ENCODE assay signal across 19 mouse cellular contexts in genomic region chr6:26976613-26977012, GRCm38 (mm10).
DNase-seq lines count a peak whose midpoint lies in the region; ATAC-seq lines count a peak whose summit lies in the region.
"Had no signal": no experiment of that assay in that cellular context is flagged by ENCODE, and none has a peak within 500 bp of the region (broad histone marks: within the 10 kb centered on the region; RNA-seq: fewer than 3 reads in every experiment).

No protein-coding gene starts in this region.

- 33% methylated on average over 3 of the region's 3 CpGs for WGBS in forebrain, embryonic 15.5 days
- WGBS in forebrain, embryonic 11.5 days: 82% methylated on average over 3 of the region's 3 CpGs
- 67% methylated on average over 3 of the region's 3 CpGs for WGBS in midbrain, embryonic 14.5 days
- 89% methylated on average over 3 of the region's 3 CpGs for WGBS in midbrain, embryonic 10.5 days

- ATAC-seq in forebrain, embryonic 15.5 days (replicated peaks): peak; percentile 78
- no peak for ATAC-seq in forebrain, embryonic 11.5 days (replicated peaks; ENCODE audit: low FRiP score)
- ATAC-seq in midbrain, embryonic 14.5 days (ENCODE audit: low FRiP score, low TSS enrichment): no peak
- 0 out of 2 replicates have a peak, but pooled peaks have one; percentile 52 for ATAC-seq in megakaryocyte-erythroid progenitor cell, adult 5-6 weeks (replicated peaks; ENCODE audit: low FRiP score, low TSS enrichment, poor library complexity, severe bottlenecking)

- no peak overlapping the region for H3K27ac ChIP-seq in forebrain, embryonic 15.5 days (replicated peaks)
- no peak overlapping the region for H3K27ac ChIP-seq in forebrain, embryonic 11.5 days (ENCODE audit: low read depth, low read length)
- no peak overlapping the region for H3K27ac ChIP-seq in midbrain, embryonic 14.5 days (replicated peaks; ENCODE audit: low read depth, low read length)
- H3K27ac ChIP-seq in midbrain, embryonic 10.5 days (replicated peaks): no peak overlapping the region
- H3K27ac ChIP-seq: limb, embryonic 15.5 days; liver, embryonic 15.5 days had no signal

- no peak overlapping the region for H3K4me2 ChIP-seq in forebrain, embryonic 15.5 days (replicated peaks)
- no peak overlapping the region for H3K4me2 ChIP-seq in forebrain, embryonic 11.5 days (ENCODE audit: low read depth, low read length, severe bottlenecking)
- H3K4me2 ChIP-seq in midbrain, embryonic 14.5 days (ENCODE audit: low read length): no peak overlapping the region
- H3K4me2 ChIP-seq: heart, embryonic 12.5 days; limb, embryonic 15.5 days; liver, embryonic 15.5 days had no signal

- 0 out of 2 replicates have a peak, but pooled peaks cover 3% of the 10 kb centered on the region for H3K4me1 ChIP-seq in forebrain, embryonic 15.5 days
- H3K4me1 ChIP-seq in forebrain, embryonic 11.5 days (replicated peaks; ENCODE audit: control insufficient read depth, insufficient read depth, low read length): no peaks in the 10 kb centered on the region
- H3K4me1 ChIP-seq in midbrain, embryonic 14.5 days (ENCODE audit: control insufficient read depth, insufficient read depth, low read length): no peaks in the 10 kb centered on the region
- H3K4me1 ChIP-seq in midbrain, embryonic 10.5 days: no peaks in the 10 kb centered on the region
- H3K4me1 ChIP-seq: heart, embryonic 12.5 days; limb, embryonic 15.5 days; liver, embryonic 15.5 days had no signal

- H3K4me3 ChIP-seq in forebrain, embryonic 15.5 days: no peak overlapping the region
- no peak overlapping the region for H3K4me3 ChIP-seq in forebrain, embryonic 11.5 days (ENCODE audit: low read depth, low read length)
- no peak overlapping the region for H3K4me3 ChIP-seq in midbrain, embryonic 14.5 days (replicated peaks; ENCODE audit: low read depth, low read length)
- H3K4me3 ChIP-seq in midbrain, embryonic 10.5 days: no peak overlapping the region
- H3K4me3 ChIP-seq: heart, embryonic 12.5 days; limb, embryonic 15.5 days; liver, embryonic 15.5 days had no signal

- H3K9ac ChIP-seq in forebrain, embryonic 15.5 days (replicated peaks): no peak overlapping the region
- no peak overlapping the region for H3K9ac ChIP-seq in forebrain, embryonic 11.5 days (ENCODE audit: low read length)
- H3K9ac ChIP-seq in midbrain, embryonic 14.5 days (replicated peaks; ENCODE audit: low read length): no peak overlapping the region
- H3K9ac ChIP-seq: heart, embryonic 12.5 days; limb, embryonic 15.5 days; liver, embryonic 15.5 days had no signal

- no peaks in the 10 kb centered on the region for H3K27me3 ChIP-seq in forebrain, embryonic 15.5 days
- H3K27me3 ChIP-seq in forebrain, embryonic 11.5 days (ENCODE audit: control insufficient read depth, insufficient read depth, low read length): no peaks in the 10 kb centered on the region
- no peaks in the 10 kb centered on the region for H3K27me3 ChIP-seq in midbrain, embryonic 14.5 days (ENCODE audit: control insufficient read depth, insufficient read depth, low read length)
- no peaks in the 10 kb centered on the region for H3K27me3 ChIP-seq in midbrain, embryonic 10.5 days (ENCODE audit: low read depth, poor library complexity, severe bottlenecking)
- H3K27me3 ChIP-seq: heart, embryonic 12.5 days; limb, embryonic 15.5 days; liver, embryonic 15.5 days had no signal

- no peaks in the 10 kb centered on the region for H3K9me3 ChIP-seq in forebrain, embryonic 15.5 days
- H3K9me3 ChIP-seq in forebrain, embryonic 11.5 days (ENCODE audit: control insufficient read depth, low read length): no peaks in the 10 kb centered on the region
- peaks cover 4% of the 10 kb centered on the region; the same call in 1 of the 2 replicates for H3K9me3 ChIP-seq in midbrain, embryonic 14.5 days (ENCODE audit: control insufficient read depth, low read length)
- no peaks in the 10 kb centered on the region for H3K9me3 ChIP-seq in midbrain, embryonic 10.5 days (replicated peaks)
- H3K9me3 ChIP-seq: heart, embryonic 12.5 days; limb, embryonic 15.5 days; liver, embryonic 15.5 days had no signal

- DNase-seq in forebrain, embryonic 11.5 days (ENCODE audit: low spot score): no peak
- DNase-seq in midbrain, embryonic 14.5 days: peak; percentile 52
- no peak for DNase-seq in midbrain, embryonic 10.5 days (ENCODE audit: low spot score)
- peak; percentile 12 for DNase-seq in Muller cell, postnatal 12 days (ENCODE audit: inconsistent ontology term)
- no peak for DNase-seq in thymus, postnatal 4 days
- DNase-seq: adrenal gland, adult 8-10 months; B cell, adult 2 months; cerebellum, adult 11 months; cerebellum, postnatal 14 days; heart, postnatal 14 days; kidney, adult 11 months; layer of hippocampus, postnatal 36 days; lung, postnatal 10 days; thymus, adult 18-20 months had no signal

- H3K36me3 ChIP-seq in forebrain, embryonic 15.5 days: no peaks in the 10 kb centered on the region
- H3K36me3 ChIP-seq in forebrain, embryonic 11.5 days (ENCODE audit: control insufficient read depth, insufficient read depth, low read length): no peaks in the 10 kb centered on the region
- H3K36me3 ChIP-seq in midbrain, embryonic 14.5 days (ENCODE audit: control insufficient read depth, insufficient read depth, low read length): no peaks in the 10 kb centered on the region
- no peaks in the 10 kb centered on the region for H3K36me3 ChIP-seq in midbrain, embryonic 10.5 days
- H3K36me3 ChIP-seq: heart, embryonic 12.5 days; limb, embryonic 15.5 days; liver, embryonic 15.5 days had no signal

Comparison
In these comparisons a context has a peak if more than half of its experiments do, and no peak if none do; other contexts are left out.
1. ATAC-seq: peak in forebrain, embryonic 15.5 days (single experiment) and megakaryocyte-erythroid progenitor cell, adult 5-6 weeks (single experiment); none in forebrain, embryonic 11.5 days (single experiment) and midbrain, embryonic 14.5 days (single experiment).
2. DNase-seq: peak in midbrain, embryonic 14.5 days (single experiment) and Muller cell, postnatal 12 days (single experiment); none in forebrain, embryonic 11.5 days (single experiment), midbrain, embryonic 10.5 days (single experiment) and thymus, postnatal 4 days (single experiment).